Mouse (Mus musculus) R1 (cell line): Measurements from ENCODE around the gene Dcakd.

Source experiments
- DNase-seq: peaks from one replicate; pipeline ENCODE4 v3.0.0-alpha.2; 2018; ENCODE audit warnings: low read depth, low spot score

Dcakd gene

DNA sequence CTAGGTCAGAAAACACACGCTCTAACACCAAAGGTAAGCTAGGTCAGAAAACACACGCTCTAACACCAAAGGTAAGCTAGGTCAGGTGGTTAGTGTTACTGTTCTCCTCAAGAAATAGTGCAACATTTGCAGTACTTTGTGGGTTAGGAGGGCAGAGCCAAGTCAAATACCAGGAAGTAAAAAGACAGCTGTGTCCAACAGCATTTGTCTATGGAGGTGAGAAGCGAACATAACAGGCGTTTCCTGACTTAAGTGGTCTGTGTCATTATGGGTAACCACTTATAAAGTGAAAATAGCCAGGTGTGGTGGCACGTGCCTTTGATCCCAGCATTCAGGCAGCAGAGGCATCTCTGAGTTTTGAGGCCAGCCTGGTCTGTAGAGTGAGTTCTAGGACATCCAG is 21.5 kb upstream of the Dcakd start:
- no peak for DNase-seq

DNA sequence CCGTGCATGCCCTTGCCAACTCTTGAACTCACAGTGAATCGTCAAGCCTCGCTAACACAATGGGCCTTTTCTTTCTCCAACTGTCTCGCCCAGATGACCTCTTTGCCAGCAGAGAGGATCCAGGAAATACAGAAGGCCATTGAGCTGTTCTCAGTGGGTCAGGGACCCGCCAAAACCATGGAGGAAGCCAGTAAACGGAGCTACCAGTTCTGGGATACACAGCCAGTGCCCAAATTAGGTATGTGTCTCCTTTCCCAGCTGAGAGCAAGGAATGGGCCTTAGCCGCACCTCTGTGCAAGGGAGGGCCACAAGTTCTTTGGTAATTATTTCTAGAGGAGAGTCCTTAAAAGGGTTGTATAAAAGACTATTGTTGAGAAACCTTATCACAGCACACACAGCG is 18.2 kb upstream of the Dcakd start:
- peak; percentile 24 for DNase-seq

DNA sequence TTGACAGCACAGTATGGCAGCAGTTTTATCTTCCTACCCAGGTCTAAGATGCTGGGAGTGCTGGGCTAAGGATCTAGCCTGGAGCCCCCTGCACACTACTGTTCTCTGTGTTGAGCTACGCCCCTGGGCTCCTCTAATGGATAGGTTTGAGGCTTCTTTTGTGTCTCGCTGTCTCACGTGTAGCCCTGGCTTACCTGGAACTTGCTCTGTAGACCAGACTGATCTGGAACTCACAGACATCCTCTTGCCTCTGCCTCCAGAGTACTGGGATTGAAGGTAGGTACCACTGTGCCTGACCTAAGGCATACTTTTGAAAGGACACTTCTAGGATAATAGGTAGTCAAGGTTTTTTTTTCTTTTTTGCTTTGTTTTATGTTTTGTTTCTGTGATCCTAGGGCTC is 15.8 kb upstream of the Dcakd start:
- peak; percentile 39 for DNase-seq

DNA sequence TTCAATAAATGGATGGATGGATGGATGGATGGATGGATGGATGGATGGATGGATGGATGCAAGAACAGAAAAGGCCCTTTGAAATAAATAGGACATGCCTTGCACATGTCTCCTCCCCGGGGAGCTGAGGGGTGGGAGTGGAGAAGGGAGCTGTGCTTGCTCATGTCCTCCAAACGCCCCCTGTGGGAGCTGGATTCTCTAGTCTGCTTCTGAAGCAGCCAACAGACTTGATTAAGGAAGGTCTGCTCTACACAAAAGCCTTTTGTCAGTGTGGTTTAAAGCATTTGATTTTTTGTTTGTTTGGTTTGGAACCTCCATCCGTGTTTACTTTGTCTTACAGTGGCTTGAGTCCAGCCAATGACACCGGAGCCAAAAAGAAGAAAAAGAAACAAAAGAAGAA is 14.7 kb upstream of the Dcakd start:
- DNase-seq = peak; percentile 82

DNA sequence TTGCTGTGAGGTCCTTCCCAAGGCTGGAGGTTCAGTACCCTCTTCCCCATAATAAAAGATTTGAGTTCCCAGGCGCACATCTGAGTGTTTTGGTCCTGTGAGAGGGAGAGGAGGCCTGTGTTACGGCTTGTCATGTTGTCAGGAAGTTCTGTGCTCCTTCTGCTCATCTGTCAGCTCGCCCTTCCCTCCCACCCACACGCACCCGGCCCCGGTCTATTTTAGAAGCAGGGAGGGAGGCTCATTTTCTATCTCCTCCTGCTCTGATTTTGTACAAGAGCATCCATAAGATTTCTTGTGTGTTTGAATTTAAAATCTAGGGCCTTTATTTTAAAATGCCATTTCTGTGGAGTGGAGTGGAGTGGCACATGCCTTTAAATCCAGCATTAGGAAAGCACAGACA is 9.9 kb upstream of the Dcakd start:
- no peak for DNase-seq

DNA sequence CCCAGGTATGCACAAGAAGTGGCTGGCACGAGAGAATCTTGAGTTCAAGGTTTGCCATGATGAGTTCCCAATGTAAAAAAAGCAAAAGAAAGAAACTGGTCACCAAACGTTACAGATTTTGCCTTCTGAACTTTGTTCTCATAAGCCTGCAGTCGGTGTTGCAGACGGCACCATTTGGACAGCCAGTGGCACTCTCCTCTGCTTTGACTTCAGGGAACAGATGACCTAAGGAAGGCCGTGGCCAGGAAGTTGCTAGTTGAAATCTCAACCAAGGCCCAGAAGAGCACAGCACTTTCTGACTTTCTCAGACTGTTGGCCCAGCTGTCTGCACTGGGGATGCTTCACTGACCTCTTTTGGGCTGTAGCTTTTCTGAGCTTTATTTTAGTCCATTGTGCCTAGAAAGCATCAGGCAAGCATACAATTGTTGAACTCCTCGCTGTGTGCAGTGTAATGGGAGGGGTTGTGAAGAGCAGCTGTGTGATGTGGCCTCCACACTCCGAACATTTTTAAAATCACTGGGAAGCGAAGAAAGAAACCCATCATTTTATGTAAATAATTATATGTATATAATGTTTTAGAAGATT is 8.8 kb upstream of the Dcakd start:
- no peak for DNase-seq

DNA sequence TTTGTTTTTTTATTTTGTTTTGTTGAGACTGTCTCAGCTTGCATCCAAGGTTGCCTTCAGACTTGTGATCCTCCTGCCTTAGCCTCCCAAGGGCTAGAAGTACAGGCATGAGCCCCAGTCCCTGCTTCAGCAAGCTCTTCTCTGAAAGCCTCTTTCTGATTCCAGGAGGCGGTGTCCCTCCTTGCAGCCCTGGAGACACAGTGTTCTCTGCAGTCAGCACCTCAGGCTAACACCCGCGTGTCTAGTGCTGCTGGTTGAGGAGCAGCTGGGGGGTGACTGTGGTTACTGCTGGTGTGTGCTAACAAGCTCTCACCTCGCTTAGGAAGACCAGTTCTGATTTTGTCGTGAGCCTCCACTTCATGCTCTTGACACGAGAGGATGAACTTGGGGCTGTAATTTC is 6.9 kb upstream of the Dcakd start:
- DNase-seq = no peak

DNA sequence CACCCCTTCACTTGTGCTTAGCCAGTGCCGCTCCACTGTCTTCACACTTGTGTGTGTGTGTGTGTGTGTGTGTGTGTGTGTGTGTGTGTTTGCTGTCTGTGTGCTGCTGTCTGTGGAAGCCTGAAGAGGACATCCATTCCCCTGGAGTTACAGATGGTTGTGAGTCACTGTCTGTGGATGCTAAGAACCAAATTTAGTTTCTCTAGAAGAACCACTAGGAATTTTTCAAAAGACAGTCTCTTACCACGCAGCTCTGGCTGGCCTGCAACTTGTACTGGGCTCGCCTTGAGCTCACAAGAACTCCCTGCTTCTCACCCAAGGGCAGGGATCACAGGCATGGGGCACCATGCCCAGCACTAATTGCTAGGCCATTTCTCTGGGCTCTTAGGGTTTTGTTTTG is 4.9 kb upstream of the Dcakd start:
- DNase-seq = no peak

DNA sequence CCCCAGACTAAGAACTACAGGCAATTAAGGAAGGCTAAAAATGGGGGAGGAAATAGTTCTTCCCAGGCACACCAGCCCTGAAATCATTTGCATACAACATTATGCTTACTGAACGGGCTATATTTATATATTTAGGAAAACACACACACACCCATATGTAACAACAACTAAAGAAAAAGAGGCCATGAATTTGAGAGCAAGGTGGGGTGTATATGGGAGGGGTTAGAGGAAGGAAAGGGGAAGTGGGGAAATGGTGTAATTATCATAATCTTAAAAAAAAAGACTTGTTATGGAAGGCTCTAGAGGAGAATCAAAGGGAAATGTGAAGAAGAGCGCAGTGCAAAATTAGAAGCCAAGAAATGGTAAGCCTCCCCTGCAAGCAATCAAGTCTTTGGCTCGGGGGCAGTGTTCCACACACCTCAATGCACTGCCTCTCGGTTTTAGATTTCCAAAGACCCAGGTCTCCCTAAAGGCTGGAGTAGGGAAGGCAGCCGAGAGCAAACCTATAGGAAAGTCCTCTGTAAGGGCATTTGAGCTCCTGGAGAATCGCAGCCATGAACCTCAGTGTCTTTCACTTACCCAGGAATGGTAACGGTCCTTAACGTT is 460 bp downstream of the Dcakd start:
- DNase-seq = no peak

DNA sequence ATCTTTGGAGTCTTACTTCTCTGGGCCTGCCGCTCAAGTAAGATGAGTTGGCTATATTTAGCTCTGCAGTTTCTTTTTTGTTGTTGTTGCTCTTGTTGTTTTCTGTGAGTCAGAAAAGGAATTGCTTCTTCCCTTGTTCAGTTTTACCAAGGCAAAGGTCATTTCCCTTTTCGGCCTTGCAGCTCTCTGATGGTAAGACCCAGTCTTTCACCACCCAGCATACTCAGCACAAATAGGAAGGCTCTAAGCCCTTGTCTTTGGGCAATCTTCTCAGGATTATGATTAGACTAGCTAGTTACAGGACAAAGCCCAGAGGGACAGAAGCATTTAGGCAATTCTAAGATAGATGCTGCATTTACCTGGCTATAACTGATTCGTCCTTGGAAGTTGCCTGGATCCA is 1.2 kb downstream of the Dcakd start:
- DNase-seq = no peak

DNA sequence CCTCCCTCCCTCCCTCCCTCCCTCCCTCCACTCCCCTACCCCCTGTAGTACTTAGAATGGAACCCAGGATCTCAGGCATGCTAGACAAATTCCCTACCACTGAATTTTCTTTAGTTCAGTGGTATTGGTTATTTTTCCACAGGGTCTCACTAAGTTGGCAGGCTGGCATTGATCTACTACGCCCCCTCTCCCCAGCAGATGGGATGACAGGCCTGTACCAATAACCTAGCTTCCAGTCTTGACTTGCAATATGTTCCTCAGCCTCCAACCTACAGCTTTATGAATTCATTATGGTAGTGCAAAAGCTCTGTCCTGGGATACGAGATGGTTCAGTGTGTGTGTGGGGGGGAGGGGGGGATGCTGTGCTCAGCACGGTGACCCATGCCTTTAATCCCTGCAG is 4.2 kb downstream of the Dcakd start:
- DNase-seq = no peak

DNA sequence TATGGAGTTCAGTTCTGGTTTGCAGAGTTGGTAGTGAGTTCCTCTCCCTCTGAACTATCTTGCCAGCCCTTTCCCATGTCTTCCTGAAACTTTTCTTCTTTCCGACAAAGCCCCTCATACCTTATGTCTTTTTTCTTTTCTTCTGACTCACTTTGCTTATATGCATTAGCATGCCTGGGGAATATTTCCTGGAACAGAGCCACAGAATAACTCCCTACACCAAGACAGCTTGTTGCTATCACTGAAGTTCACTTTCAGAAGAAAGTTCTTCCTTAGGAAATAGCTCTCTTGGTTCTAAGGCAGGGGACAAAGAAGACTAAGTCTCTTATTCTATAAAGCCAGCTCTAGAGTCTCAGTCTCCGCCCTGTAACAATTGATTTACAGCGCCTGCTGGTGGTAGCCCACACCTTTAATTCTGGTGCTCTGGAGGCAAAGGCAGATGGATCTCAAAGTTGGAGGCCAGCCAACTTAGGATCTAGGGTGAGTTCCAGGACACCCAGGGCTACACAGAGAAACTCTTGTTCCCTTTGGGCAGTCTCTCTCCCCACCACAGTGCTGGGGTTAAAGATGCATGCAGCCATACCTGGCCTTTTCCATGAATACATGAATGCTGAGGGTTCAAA is 7.3 kb downstream of the Dcakd start:
- DNase-seq = no peak

DNA sequence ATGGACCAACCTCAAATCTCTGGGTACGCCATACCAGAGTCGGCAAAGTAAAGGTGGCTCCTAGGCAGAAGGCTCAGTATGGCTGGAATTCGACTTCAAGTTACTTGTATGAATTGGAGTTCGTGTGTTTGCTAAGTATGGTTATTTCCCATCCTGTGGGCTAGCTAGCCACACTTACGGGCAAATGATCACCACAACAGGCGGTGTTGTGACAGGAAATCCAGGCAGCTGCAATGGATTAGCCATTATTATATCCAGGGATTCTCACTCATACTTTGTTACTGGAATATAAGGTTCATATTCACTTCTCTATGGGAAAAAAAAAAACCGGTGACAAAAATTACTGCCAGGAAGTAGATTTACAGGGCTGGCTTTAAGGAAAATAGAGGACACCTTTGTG is 8.8 kb downstream of the Dcakd start:
- DNase-seq = no peak

DNA sequence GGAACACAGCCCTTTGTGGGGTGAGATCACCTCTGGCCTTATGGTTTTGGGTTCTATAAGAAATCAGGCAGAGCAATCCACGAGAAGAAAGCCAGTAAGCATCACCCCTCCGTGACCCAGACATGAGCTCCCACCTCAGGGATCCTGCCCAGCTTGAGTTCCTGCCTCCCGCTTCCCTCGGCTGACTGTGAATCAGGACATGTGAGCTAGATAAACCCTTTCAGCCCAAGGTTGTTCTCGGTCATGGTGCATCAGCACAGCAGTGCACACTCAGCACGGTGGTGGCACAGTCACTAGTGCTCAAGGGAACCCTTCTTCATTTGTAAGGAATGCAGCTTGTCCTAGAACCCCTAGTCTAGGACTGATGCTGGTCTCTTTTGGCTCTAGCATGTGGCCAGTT is 9.3 kb downstream of the Dcakd start:
- no peak for DNase-seq

DNA sequence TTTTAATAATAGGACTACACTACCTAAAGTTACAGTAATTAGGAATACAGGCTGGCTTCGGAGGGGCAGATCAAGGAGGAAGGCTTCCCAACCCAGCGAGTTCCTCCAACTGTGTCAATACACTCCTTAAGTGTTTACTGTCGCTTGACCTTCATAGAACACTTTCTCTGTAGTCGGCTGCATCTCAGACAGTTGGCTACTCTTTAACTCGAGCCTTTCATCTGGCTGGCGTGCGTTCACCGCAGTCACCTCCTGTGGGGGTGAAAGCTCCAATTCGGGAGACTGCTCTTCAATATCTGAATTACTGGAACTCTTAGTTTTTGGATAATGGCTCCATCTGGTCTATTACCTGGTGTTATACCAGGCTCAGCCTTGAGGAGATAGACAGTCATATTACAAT is 10.5 kb downstream of the Dcakd start:
- DNase-seq = no peak

DNA sequence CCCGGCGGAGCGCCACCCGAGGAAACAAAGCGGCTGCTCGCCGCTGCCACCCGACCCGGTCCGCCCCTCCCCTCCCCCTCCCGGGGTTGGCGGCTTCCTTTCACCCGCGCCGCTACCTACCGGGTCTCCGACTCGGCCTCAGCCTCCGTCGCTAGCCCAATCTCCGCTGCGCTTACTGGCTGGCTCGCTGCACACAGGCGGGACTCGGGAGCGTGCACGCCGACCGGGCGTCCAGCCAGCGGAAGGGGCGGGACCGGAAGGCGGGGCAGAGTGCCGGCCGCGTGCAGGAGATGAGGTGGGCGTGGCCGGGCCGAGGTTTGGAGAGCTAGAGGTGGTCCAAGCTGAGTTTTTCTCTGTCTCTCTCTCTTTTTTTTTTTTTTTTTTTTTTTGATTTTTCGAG is 11.2 kb downstream of the Dcakd start:
- peak; percentile 93 for DNase-seq

DNA sequence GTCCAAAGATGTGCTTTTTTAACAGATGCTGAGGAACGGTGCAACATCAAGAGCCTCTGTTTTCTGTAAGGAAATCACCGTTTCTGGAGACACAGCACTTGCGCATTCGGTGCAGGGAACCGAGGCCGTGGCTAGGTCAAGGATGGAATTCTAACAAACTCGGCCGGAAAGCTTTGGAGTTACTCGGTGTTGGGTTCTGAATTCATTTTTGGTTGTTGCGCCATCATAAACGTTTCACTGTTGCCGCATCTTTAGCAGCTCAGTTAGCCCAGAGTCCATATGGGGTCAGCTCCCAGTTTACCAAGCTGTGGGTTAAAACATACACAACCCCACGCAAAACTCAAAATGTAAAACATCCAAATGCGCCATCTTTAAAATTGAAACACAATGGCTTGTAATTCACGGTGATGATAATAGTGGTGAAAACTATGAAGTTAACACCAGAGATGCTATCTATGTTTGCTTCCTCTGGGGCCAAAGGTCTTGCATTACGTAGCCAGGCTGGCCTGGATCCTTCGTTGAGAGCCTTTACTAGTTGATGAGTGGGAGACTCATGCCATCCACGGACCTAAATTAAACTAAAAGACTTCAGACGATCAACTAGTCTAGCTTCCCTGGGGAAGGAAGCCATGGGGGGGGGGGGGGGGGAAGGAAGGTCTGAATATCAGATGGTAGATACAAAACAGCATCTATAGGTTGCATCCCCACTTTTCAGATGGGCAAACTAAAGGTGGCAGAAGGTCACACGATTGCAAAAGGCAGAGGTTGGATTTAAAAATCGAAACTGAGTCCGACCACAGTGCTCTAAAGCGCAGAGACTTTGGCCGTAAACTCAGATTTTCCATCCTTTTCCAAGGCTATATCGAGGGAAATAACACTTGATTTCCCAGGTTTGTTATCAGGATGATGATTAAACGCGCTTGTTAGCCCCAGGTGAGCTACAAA is 12.0 kb downstream of the Dcakd start:
- DNase-seq = no peak

DNA sequence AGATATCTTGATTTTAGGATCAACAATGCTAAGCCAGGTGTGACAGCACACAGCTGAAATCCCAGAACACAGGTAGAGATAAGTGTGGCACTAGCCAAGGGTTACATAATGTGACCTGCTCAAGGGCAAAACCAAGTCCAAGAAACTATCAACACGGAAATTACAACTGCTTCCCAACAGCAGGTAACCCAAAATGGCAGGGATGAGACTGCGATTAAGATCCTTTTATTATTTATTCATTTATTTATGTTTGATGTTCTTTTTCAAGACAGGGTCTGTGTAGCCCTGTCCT is 17.0 kb downstream of the Dcakd start:
- DNase-seq = no peak

DNA sequence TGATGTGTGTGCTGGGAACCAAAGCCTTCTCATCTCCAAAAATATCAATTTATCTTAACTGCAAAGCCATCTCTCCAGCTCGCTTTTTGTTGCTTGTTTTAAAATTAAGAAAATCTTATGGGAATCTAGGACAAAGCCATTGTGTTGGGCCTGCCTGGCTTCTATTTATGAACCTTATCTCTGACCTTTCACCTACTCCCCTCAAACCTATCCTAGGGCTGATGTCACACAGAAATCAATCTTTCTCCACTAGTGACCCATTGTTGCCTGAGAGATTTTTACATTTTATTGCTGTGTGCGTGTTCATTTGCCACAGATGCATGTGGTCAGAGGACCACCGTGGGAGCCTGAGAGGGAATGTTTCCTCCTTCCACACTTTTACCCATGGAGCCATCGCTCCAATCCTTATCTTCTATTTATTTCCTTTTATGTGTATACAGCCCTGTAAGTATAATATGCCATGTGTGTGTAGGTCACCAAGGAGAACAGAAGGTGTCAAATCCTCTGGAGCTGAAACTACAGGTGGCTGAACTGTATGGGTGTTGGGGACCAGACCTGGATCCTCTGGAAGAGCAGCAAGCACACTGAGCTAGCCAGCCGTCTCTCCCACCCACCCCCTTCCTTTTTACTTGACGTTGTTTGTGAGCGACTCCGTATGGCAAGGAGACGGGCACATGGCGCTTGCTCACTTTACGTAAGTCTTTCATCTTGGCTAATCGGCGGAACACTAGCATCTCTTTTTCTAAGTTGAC is 17.5 kb downstream of the Dcakd start:
- DNase-seq = no peak

DNA sequence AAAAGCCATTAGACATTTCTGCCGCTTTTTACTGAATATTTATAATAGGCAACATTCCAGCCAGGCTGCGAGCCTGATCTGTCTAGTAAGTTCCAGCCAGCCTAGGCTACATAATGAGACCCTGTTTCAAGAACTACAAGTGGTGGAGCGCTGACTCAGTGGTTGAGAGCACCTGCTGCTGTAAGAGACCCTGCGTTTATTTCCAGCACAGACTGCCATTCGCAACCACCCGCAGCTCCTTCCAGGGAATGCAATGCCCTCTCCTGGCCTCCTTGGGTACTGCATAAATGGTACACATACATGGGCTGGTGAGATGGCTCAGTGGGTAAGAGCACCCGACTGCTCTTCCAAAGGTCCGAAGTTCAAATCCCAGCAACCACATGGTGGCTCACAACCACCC is 18.9 kb downstream of the Dcakd start:
- peak; percentile 88 for DNase-seq

DNA sequence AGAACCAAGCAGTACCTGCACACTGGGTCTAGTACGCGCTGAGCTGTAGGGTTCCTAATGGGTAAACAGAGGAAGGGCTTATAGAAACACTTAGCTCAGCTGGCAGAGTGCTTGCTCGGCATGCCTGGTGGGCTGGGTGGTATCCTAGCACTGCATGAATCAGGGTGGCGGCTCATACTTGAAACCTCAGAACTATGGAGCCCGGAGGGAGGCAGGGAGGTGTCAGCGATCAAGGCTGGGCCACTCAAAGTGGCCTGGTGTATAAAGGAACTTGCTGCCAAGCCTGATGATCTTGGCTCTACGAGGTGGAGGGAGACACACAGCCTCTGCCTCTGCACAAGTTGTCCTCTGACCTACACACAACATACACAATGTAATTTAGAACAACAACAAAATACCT is 19.6 kb downstream of the Dcakd start:
- DNase-seq = no peak

DNA sequence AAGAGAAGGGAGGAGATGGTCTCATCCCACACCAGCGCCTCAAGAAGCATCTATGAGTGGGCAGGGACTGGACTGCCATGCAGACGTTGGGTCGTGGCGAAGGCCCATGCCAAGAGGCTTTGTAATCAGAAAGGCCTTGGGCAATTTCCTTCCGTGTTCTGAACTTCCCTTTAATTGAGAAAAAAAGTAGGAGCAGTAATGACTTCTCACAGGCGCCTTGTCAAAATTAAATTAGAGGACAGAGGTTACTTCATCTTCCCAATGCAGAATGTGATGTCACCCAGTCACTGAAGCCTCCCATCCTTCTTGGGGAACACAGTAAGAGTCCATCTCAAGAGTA is 21.2 kb downstream of the Dcakd start:
- DNase-seq = no peak
